Mouse (Mus musculus): ENCODE measurements at regions not wholly inside any gene's neighbourhood (a gene's known extent, or its start where the extent isn't known, plus 50 kb on each side); places are given as distances from the start of the nearest gene placed in this dataset.
A peak's percentile ranks its signal among the peaks of the same experiment; 100 is the strongest.

GRCm38 (mm10) chr13:55954346-55954745 is 118.4 kb upstream of the Pitx1 start:
- H3K9me3 ChIP-seq, result no peaks in the 10 kb centered on the region
- no peaks in the 10 kb centered on the region for H3K27me3 ChIP-seq (replicated peaks)
- H3K27ac ChIP-seq, result no peak overlapping the region
- H3K4me3 ChIP-seq (replicated peaks), result no peak overlapping the region
- ATAC-seq (ENCODE audit: insufficient read depth, low FRiP score, low read depth), result no peak
- no peaks in the 10 kb centered on the region for H3K36me3 ChIP-seq
- H3K4me1 ChIP-seq, result peaks cover 6% of the 10 kb centered on the region; the same call in 1 of the 2 replicates
- H3K4me2 ChIP-seq, result no peak overlapping the region
- no peak overlapping the region for H3K9ac ChIP-seq
- 61% methylated on average over 6 of the region's 6 CpGs for WGBS

GRCm38 (mm10) chr13:55953426-55953825 is 117.4 kb upstream of the Pitx1 start:
- WGBS, result 88% methylated on average over 2 of the region's 2 CpGs
- no peaks in the 10 kb centered on the region for H3K36me3 ChIP-seq
- no peak for ATAC-seq (ENCODE audit: insufficient read depth, low FRiP score, low read depth)
- H3K9me3 ChIP-seq, result no peaks in the 10 kb centered on the region
- H3K9ac ChIP-seq, result no peak overlapping the region
- no peak overlapping the region for H3K4me3 ChIP-seq (replicated peaks)
- H3K27ac ChIP-seq, result no peak overlapping the region
- no peaks in the 10 kb centered on the region for H3K27me3 ChIP-seq (replicated peaks)
- no peak overlapping the region for H3K4me2 ChIP-seq
- H3K4me1 ChIP-seq, result peaks cover 6% of the 10 kb centered on the region; the same call in 1 of the 2 replicates

GRCm38 (mm10) chr13:55950773-55951172 is 114.8 kb upstream of the Pitx1 start:
- Histone ChIP-seq H3K4me2 (no peak overlapping the region), H3K27me3 (replicated peaks) (no peaks in the 10 kb centered on the region), H3K9ac (no peak overlapping the region), H3K4me3 (replicated peaks) (no peak overlapping the region), H3K36me3 (no peaks in the 10 kb centered on the region), H3K4me1 (peaks cover 6% of the 10 kb centered on the region; the same call in 1 of the 2 replicates), H3K9me3 (no peaks in the 10 kb centered on the region), H3K27ac (no peak overlapping the region)
- WGBS, result 65% methylated on average over 6 of the region's 6 CpGs
- no peak for ATAC-seq (ENCODE audit: insufficient read depth, low FRiP score, low read depth)

GRCm38 (mm10) chr13:55948591-55948990 is 112.6 kb upstream of the Pitx1 start:
- WGBS, result 62% methylated on average over 9 of the region's 9 CpGs
- no peaks in the 10 kb centered on the region for H3K9me3 ChIP-seq
- ATAC-seq (ENCODE audit: insufficient read depth, low FRiP score, low read depth), result no peak
- peaks cover 6% of the 10 kb centered on the region; the same call in 1 of the 2 replicates for H3K4me1 ChIP-seq
- H3K27ac ChIP-seq, result no peak overlapping the region
- no peak overlapping the region for H3K4me3 ChIP-seq (replicated peaks)
- H3K36me3 ChIP-seq, result no peaks in the 10 kb centered on the region
- H3K27me3 ChIP-seq (replicated peaks), result no peaks in the 10 kb centered on the region
- no peak overlapping the region for H3K4me2 ChIP-seq
- H3K9ac ChIP-seq, result no peak overlapping the region

- H3K4me2 ChIP-seq, result no peak overlapping the region
- H3K27ac ChIP-seq, result no peak overlapping the region
- no peak overlapping the region for H3K9ac ChIP-seq
- no peaks in the 10 kb centered on the region for H3K9me3 ChIP-seq
- H3K36me3 ChIP-seq, result no peaks in the 10 kb centered on the region
- H3K4me3 ChIP-seq (replicated peaks), result no peak overlapping the region
- ATAC-seq (ENCODE audit: insufficient read depth, low FRiP score, low read depth), result no peak
- peaks cover 6% of the 10 kb centered on the region; the same call in 1 of the 2 replicates for H3K4me1 ChIP-seq
- no peaks in the 10 kb centered on the region for H3K27me3 ChIP-seq (replicated peaks)
- 50% methylated on average over 2 of the region's 2 CpGs for WGBS
Observed at GRCm38 (mm10) chr13:55948144-55948543, 112.2 kb upstream of the Pitx1 start.

- no peak overlapping the region for H3K4me3 ChIP-seq (replicated peaks)
- H3K27ac ChIP-seq, result peak overlapping the region; percentile 60; the same call in 1 of the 2 replicates
- WGBS, result 76% methylated on average over 9 of the region's 9 CpGs
- H3K36me3 ChIP-seq, result no peaks in the 10 kb centered on the region
- H3K9ac ChIP-seq, result no peak overlapping the region
- no peaks in the 10 kb centered on the region for H3K4me1 ChIP-seq
- ATAC-seq (ENCODE audit: insufficient read depth, low FRiP score, low read depth), result peak; percentile 31; the same call in 1 of the 2 replicates
- H3K9me3 ChIP-seq, result no peaks in the 10 kb centered on the region
- H3K27me3 ChIP-seq (replicated peaks), result no peaks in the 10 kb centered on the region
- no peak overlapping the region for H3K4me2 ChIP-seq
Observed at GRCm38 (mm10) chr13:55937417-55937816, 101.4 kb upstream of the Pitx1 start.

- H3K36me3 ChIP-seq, result no peaks in the 10 kb centered on the region
- no peak overlapping the region for H3K4me2 ChIP-seq
- peak; percentile 63 for ATAC-seq (ENCODE audit: insufficient read depth, low FRiP score, low read depth)
- no peak overlapping the region for H3K4me3 ChIP-seq (replicated peaks)
- no peak overlapping the region for H3K9ac ChIP-seq
- no peaks in the 10 kb centered on the region for H3K9me3 ChIP-seq
- H3K27ac ChIP-seq, result 0 out of 2 replicates have a peak overlapping the region, but pooled peaks have one; percentile 60
- H3K27me3 ChIP-seq (replicated peaks), result no peaks in the 10 kb centered on the region
- whole genome bisulfite sequencing, result 75% methylated on average over 9 of the region's 9 CpGs
- no peaks in the 10 kb centered on the region for H3K4me1 ChIP-seq
Observed at GRCm38 (mm10) chr13:55937000-55937399, 101.0 kb upstream of the Pitx1 start.

- H3K36me3 ChIP-seq, result no peaks in the 10 kb centered on the region
- ATAC-seq (ENCODE audit: insufficient read depth, low FRiP score, low read depth), result no peak
- H3K4me2 ChIP-seq, result no peak overlapping the region
- H3K27ac ChIP-seq, result no peak overlapping the region
- no peaks in the 10 kb centered on the region for H3K9me3 ChIP-seq
- no peak overlapping the region for H3K9ac ChIP-seq
- H3K4me3 ChIP-seq (replicated peaks), result no peak overlapping the region
- WGBS, result 75% methylated on average over 11 of the region's 11 CpGs
- H3K27me3 ChIP-seq (replicated peaks), result no peaks in the 10 kb centered on the region
- no peaks in the 10 kb centered on the region for H3K4me1 ChIP-seq
Observed at GRCm38 (mm10) chr13:55930637-55931036, 94.6 kb upstream of the Pitx1 start.

GRCm38 (mm10) chr13:55929814-55930213 is 93.8 kb upstream of the Pitx1 start:
- no peaks in the 10 kb centered on the region for H3K27me3 ChIP-seq (replicated peaks)

GRCm38 (mm10) chr13:55923505-55924136 is 87.6 kb upstream of the Pitx1 start:
- peak; percentile 58; the same call in 1 of the 2 replicates for ATAC-seq (ENCODE audit: insufficient read depth, low FRiP score, low read depth)
- Histone ChIP-seq H3K27me3 (replicated peaks) (no peaks in the 10 kb centered on the region), H3K36me3 (no peaks in the 10 kb centered on the region), H3K4me3 (replicated peaks) (no peak overlapping the region), H3K27ac (peak overlapping the region; percentile 72), H3K4me2 (peak overlapping the region; percentile 41), H3K4me1 (peaks cover 21% of the 10 kb centered on the region), H3K9me3 (no peaks in the 10 kb centered on the region), H3K9ac (no peak overlapping the region)
- 9% methylated on average over 7 of the region's 7 CpGs for WGBS

More at GRCm38 (mm10) chr13:55929814-55930213, 93.8 kb upstream of the Pitx1 start:
- Histone ChIP-seq H3K9ac (no peak overlapping the region), H3K4me3 (replicated peaks) (no peak overlapping the region), H3K36me3 (no peaks in the 10 kb centered on the region), H3K27ac (no peak overlapping the region), H3K4me2 (no peak overlapping the region), H3K9me3 (no peaks in the 10 kb centered on the region), H3K4me1 (peaks cover 4% of the 10 kb centered on the region; the same call in 1 of the 2 replicates)
- ATAC-seq (ENCODE audit: insufficient read depth, low FRiP score, low read depth), result no peak
- WGBS, result 71% methylated on average over 6 of the region's 6 CpGs

GRCm38 (mm10) chr13:55917316-55917715 is 81.3 kb upstream of the Pitx1 start:
- Histone ChIP-seq H3K4me3 (replicated peaks) (no peak overlapping the region), H3K4me2 (no peak overlapping the region), H3K36me3 (no peaks in the 10 kb centered on the region), H3K27ac (no peak overlapping the region), H3K4me1 (peaks cover 4% of the 10 kb centered on the region; the same call in 1 of the 2 replicates), H3K9ac (no peak overlapping the region), H3K27me3 (replicated peaks) (no peaks in the 10 kb centered on the region), H3K9me3 (no peaks in the 10 kb centered on the region)
- WGBS, result 91% methylated on average over 12 of the region's 12 CpGs
- ATAC-seq (ENCODE audit: insufficient read depth, low FRiP score, low read depth), result no peak

- Histone ChIP-seq H3K4me3 (replicated peaks) (no peak overlapping the region), H3K27me3 (replicated peaks) (no peaks in the 10 kb centered on the region), H3K4me1 (peaks cover 22% of the 10 kb centered on the region; the same call in 1 of the 2 replicates), H3K9me3 (no peaks in the 10 kb centered on the region), H3K9ac (no peak overlapping the region), H3K4me2 (no peak overlapping the region; the same call in 1 of the 2 replicates), H3K36me3 (no peaks in the 10 kb centered on the region), H3K27ac (peak overlapping the region; percentile 93; the same call in 1 of the 2 replicates)
- no peak for ATAC-seq (ENCODE audit: insufficient read depth, low FRiP score, low read depth)
- WGBS, result 48% methylated on average over 13 of the region's 13 CpGs
Observed at GRCm38 (mm10) chr13:55912271-55912711, 76.3 kb upstream of the Pitx1 start.
